Mouse (Mus musculus) mesoderm, embryonic 11.5 days (tissue): ENCODE measurements at regions not wholly inside any gene's neighbourhood (a gene's known extent, or its start where the extent isn't known, plus 50 kb on each side); places are given as distances from the start of the nearest gene placed in this dataset.
A peak's percentile ranks its signal among the peaks of the same experiment; 100 is the strongest.
"Not testable (repeated sequence)": the region's sequence is repeated elsewhere in the genome, so short reads cannot be mapped to it uniquely, and the experiment has no call there.

Source experiments
- DNase-seq: peaks from one replicate; pipeline ENCODE4 v3.0.0-alpha.2; 2012; ENCODE audit warnings: low read depth, low spot score

DNA sequence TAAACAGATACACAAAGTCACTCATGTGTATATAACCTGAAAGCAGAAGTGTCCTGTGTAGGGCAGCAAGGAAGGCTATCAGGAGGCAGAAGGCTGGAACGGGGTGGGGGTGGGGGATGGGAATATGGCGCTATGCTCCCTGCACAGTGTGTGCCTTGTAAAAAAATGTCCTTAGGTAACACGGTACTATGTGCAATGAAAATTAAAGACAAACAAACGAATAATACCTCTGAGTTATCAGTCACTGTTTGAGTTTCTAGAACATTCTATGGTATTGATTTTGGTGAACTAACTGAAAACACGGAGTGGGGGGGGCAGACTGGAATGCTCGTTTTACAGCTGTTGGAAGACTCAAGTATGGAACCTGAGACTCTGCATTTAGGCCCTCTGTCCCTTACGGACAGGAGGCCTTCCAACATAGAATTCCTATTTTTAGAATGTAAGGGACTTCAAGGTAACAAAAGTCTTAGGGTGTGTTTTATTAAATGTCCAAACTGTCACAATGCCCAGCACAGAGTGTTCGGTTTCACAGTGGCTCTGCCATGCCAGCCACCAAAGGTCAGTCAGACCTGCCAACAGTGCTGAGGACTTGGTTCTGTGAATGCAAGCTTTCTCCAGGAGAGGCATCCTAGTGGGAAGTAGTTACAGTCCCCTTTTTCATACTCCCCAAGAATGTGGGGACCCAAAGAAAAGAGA is 240.6 kb downstream of the Ano6 start:
- DNase-seq = no peak

DNA sequence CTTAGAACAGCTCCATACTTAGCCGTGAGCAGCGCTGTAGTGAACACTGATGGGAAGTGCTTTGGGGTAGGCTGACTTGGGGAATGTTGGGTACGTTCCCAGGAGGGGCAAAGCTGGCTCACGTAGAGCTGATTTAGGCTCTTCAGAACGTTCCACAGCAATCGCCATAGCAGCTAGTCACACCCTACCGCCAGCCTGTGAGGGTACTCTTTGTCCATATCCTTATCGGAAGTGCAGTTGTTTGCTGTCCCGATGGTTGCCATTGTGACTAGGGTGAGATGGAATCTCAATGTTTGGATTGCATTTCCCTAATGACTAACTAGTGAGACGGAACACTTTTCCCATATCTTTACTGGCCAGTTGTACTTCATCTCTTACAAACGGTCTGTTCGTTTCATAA is 244.6 kb downstream of the Ano6 start:
- DNase-seq = no peak

GRCm38 (mm10) chr15:96045561-96045960 is 241.8 kb upstream of the Arid2 start:
- no peak for DNase-seq

DNA sequence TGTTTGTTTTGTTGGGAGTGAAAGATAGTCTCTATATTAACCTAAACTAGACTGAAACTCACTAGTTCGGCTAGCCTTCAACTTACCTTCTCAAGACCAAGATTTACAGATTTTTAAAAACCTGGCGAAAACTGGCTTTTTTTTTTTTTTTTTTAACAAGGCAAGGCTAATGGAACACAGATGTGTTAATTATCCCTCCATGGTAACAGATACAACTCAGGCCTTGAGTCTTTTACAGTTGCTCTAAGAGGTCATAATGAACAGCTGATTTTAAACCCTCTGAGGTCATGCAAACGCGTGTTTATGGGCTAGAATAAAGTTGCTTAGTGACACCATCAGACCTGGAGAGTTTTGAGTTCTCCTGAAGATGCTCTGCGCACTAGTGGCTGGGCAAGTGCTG is 240.7 kb upstream of the Arid2 start:
- DNase-seq = no peak

DNA sequence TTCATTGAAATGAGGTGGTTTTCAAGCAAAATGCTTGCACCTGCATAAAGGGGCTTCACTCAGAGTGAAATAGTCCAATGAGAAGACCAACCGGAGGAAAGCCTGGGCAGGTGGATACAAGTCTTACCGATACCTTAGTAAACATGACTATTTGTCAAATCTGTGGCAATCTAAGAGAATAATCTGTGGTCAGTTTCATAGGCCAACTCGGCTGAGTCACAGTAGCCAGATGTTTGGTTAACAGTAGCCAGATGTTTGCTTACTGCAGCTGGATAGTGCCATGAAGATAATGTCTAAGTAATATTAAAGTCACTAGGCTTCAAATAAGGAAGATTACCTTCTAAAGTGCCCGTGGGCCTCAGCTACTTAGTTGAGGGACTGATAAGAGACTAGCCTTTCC is 236.9 kb upstream of the Arid2 start:
- DNase-seq = no peak

DNA sequence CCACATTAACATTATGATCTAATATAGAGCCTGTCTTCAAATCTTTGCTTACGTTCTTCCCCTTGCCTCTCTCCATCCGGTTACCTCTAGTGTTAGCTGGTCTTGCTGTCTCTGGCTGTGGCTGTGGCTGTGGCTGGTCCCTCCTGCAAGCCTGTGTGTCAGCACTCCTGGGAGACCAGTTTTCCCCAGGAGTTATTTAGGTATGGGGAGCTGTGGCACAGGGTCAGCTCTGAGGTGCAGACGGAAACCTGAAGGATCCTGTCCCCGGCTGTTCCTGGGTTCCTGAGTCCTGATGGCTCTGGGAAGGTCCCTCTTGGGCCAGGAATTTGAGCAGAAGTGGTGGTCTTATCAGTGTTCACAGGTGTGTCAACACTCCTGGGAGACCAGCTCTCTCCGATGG is 234.7 kb upstream of the Arid2 start:
- DNase-seq = no peak

- DNase-seq = peak; percentile 51
Observed at GRCm38 (mm10) chr15:96055361-96055760, 232.0 kb upstream of the Arid2 start.

- no peak for DNase-seq
Observed at GRCm38 (mm10) chr15:96055796-96056473, 231.4 kb upstream of the Arid2 start.

- no peak for DNase-seq
Observed at GRCm38 (mm10) chr15:96059623-96060022, 227.7 kb upstream of the Arid2 start.

GRCm38 (mm10) chr15:96064499-96065217 is 222.7 kb upstream of the Arid2 start:
- no peak for DNase-seq

GRCm38 (mm10) chr15:96075615-96076014 is 211.7 kb upstream of the Arid2 start:
- no peak for DNase-seq

GRCm38 (mm10) chr15:96077756-96078155 is 209.6 kb upstream of the Arid2 start:
- DNase-seq = no peak

DNA sequence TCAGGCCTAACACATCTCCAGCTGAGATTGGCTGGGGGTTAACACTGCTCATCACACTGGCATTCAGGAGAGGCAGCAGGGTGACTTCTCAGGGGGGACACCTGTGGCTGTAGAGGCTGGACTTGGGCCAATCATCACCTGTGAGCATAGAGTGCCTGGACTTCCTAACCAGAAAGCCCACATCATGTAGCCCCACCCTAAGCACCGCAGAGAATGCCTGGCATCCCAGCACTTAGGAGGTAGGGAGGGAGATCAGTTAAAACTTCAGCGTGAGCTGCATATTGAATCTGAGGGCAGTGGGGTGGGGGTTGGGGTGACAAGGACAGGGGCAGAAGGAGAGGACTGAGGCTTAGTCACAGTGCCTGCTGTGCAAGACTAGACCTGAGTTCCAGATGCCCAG is 208.7 kb upstream of the Arid2 start:
- DNase-seq = no peak

- no peak for DNase-seq
Observed at GRCm38 (mm10) chr15:96089676-96090075, 197.6 kb upstream of the Arid2 start.

GRCm38 (mm10) chr15:96096438-96096837 is 190.9 kb upstream of the Arid2 start:
- DNase-seq = no peak

- DNase-seq = no peak
Observed at GRCm38 (mm10) chr15:96098821-96099220, 188.5 kb upstream of the Arid2 start.

DNA sequence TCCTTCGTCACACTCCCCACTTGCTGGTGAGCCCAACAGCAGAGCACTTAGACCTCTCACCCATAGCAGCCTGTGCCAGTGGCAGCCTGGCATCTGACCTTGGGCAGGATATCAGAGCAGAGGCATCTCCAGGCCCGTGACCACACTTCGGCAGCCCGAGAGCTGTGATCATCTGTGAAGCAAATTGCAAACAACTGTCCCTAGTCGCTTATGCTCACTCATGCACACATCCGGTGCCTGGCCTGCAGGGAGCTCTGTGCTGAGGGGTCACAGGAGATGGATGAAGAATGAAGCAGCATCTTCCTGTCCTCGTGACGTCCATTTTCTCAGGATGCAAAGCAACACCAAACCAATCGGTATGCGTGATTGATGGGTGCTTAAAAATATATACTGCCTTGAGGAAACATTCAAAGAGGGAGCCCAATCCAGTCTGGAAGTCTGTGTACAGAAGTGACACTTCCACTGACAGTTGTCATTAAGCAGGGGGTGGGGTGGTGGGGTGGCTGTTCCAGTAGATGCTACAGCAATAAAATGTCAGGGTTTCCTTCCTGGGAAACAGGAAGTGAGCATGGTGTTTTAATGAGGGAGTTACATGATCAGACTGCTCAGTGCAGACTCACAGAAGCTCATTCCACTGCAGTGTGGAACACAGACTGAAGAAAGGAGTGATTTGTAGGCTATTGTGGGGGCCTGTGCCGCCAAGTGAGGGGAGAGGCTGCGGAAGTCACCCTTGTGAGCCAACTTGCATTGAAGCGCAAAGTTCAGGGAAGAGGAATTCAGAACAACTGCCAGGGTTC is 187.3 kb upstream of the Arid2 start:
- DNase-seq = not testable (repeated sequence)

DNA sequence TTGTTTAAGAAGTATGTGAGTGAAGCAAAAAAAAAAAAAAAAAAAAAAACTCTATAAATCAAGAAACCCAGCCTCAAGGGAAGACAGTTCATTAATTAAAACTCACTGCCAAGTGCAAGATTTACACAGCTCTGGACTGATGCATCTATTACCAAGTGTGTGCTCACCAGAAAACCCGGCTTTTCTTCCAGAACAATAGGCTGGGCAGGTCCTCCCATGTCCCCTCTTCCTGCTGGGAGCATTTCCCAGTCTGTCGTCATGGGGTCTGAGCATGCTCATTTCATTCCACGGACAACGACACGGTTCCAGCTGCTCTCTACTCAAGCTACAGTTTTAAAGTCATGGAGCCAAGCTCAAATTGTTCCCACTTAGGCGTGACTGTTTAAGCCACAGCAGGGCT is 183.6 kb upstream of the Arid2 start:
- peak; percentile 63 for DNase-seq

GRCm38 (mm10) chr15:96107503-96107902 is 179.8 kb upstream of the Arid2 start:
- no peak for DNase-seq

GRCm38 (mm10) chr15:96113091-96113490 is 174.2 kb upstream of the Arid2 start:
- no peak for DNase-seq

DNA sequence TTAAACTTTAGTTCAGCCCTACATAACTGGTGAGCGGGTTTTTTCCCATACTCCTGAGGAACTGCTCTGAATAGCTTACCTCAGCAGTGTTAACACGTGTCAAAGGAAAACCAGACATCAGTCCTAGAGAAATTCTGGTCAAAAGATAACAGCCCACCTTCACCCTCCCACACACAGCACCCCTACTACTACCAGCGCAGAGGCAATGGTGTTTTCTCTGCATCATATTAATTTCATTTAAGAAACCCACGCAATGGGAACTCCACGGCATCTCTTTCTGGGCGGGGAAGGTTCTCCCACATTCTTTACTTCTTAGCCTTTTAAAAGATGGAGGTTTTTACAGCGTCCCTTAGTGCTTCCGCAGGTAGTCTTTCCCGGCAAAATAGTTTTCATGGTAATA is 172.7 kb upstream of the Arid2 start:
- DNase-seq = no peak

- DNase-seq = no peak
Observed at GRCm38 (mm10) chr15:96115196-96115595, 172.1 kb upstream of the Arid2 start.
